Mouse (Mus musculus) Patski (cell line): ENCODE data around the gene Irf2. TPM values are rescaled to one million over a fixed set of nuclear protein-coding genes. Genes with fewer than 3 reads are reported as not detected.
A peak's percentile ranks its signal among the peaks of the same experiment; 100 is the strongest.

Experiments
- ATAC-seq: fragments of 100-300 bp; one replicate; pipeline ENCODE4 v1.8.0; 2021
- CTCF ChIA-PET: fragments of 350-600 bp; sonication (Branson Sonifier 250); formaldehyde crosslinking; loops from one replicate; lab custom pipeline; 2022; ENCODE audit warnings: inconsistent platforms; lab: Charles Lee
- POLR2A ChIA-PET: fragments of 350-600 bp; sonication (Branson Sonifier 250); formaldehyde crosslinking; loops from one replicate; lab custom pipeline; 2022; ENCODE audit warnings: antibody characterized with exemption, inconsistent platforms; lab: Charles Lee
- DNase-seq: peaks from one replicate; pipeline ENCODE4 v3.0.0-alpha.2; 2011; ENCODE audit warnings: low read depth, low spot score
- H3K27me3 ChIP-seq: fragments of 371-371 bp; one replicate; pipeline ENCODE4 v1.5.1; 2021
- CTCF ChIP-seq: fragments of 100-300 bp; IDR thresholded peaks from one replicate; pipeline ENCODE4 v1.5.1; 2021
- in situ Hi-C: fragments of 300-500 bp; cut with MboI; formaldehyde crosslinking; loops from 3 replicates; pipeline ENCODE4 v1.11.1; 2018; ENCODE audit warnings: low pct_unique_long_range_greater_than_20kb, mixed read lengths
- polyA plus RNA-seq: library from polyadenylated mRNA; unstranded; gene quantifications from one replicate; pipeline ENCODE4 v1.2.3, GENCODE M21; 2021

Irf2 gene
- polyA plus RNA-seq, 1 experiment from 2014 or later = 36.5 TPM

GRCm38 (mm10) chr8:46738601-46739000 is 931 bp upstream of the Irf2 start:
- TF ChIP-seq CTCF = no peak
- in situ Hi-C loops = loop anchor here (5.0 kb wide), 1 partner anchor 56 kb away; no protein-coding TSS in a partner anchor
- ChIA-PET CTCF (no interaction called here), POLR2A (interaction anchor here (0.8 to 1.0 kb wide), 2 partner anchors 37 to 1264 kb away, joined by 3 read pairs; no protein-coding TSS in a partner anchor)
- DNase-seq = no peak
- no peak for ATAC-seq
- H3K27me3 ChIP-seq = no peaks in the 10 kb centered on the region

GRCm38 (mm10) chr8:46739956-46740512 is 502 bp downstream of the Irf2 start:
- no peak for ATAC-seq
- ChIA-PET CTCF (interaction anchor here (1.4 kb wide), 1 partner anchor 72 kb away, joined by 3 read pairs; no protein-coding TSS in a partner anchor), POLR2A (no interaction called here)
- in situ Hi-C loops = loop anchor here (5.0 to 10.0 kb wide), 2 partner anchors 58 to 135 kb away; no protein-coding TSS in a partner anchor
- TF ChIP-seq CTCF = no peak
- DNase-seq = no peak
- no peaks in the 10 kb centered on the region for H3K27me3 ChIP-seq

- DNase-seq (no peak), ATAC-seq (peak; percentile 61)
- ChIA-PET POLR2A (interaction anchor here (0.5 to 0.6 kb wide), 2 partner anchors 21 to 122 kb away, joined by 3 read pairs; no protein-coding TSS in a partner anchor), CTCF (interaction anchor here (1.4 kb wide), 1 partner anchor 71 kb away, joined by 3 read pairs; no protein-coding TSS in a partner anchor)
- TF ChIP-seq CTCF = no peak
- in situ Hi-C loops = loop anchor here (10.0 kb wide), 1 partner anchor 134 kb away; no protein-coding TSS in a partner anchor
- no peaks in the 10 kb centered on the region for H3K27me3 ChIP-seq
Observed at GRCm38 (mm10) chr8:46740513-46741280, 1.2 kb downstream of the Irf2 start.

GRCm38 (mm10) chr8:46741281-46741791 is 1.8 kb downstream of the Irf2 start:
- no peaks in the 10 kb centered on the region for H3K27me3 ChIP-seq
- peak; percentile 42 for ATAC-seq
- no peak for TF ChIP-seq CTCF
- POLR2A ChIA-PET = interaction anchor here (0.5 to 1.3 kb wide), 3 partner anchors 15 to 122 kb away, joined by 3 to 4 read pairs (median 3); no protein-coding TSS in a partner anchor
- CTCF ChIA-PET = interaction anchor here (1.0 to 1.4 kb wide), 2 partner anchors 10 to 48 kb away, joined by 3 to 6 read pairs; no protein-coding TSS in a partner anchor
- in situ Hi-C loops = loop anchor here (10.0 kb wide), 1 partner anchor 133 kb away; no protein-coding TSS in a partner anchor
- DNase-seq = no peak

- in situ Hi-C loops = loop anchor here (10.0 kb wide), 1 partner anchor 133 kb away; no protein-coding TSS in a partner anchor
- DNase-seq (no peak), ATAC-seq (no peak)
- TF ChIP-seq CTCF = no peak
- ChIA-PET POLR2A (interaction anchor here (0.7 to 1.3 kb wide), 2 partner anchors 14 to 25 kb away, joined by 3 to 4 read pairs; no protein-coding TSS in a partner anchor), CTCF (interaction anchor here (1.0 to 1.4 kb wide), 2 partner anchors 9 to 47 kb away, joined by 3 to 6 read pairs; no protein-coding TSS in a partner anchor)
- H3K27me3 ChIP-seq = no peaks in the 10 kb centered on the region
Observed at GRCm38 (mm10) chr8:46741991-46742690, 2.6 kb downstream of the Irf2 start.

GRCm38 (mm10) chr8:46742691-46743082 is 3.2 kb downstream of the Irf2 start:
- no peaks in the 10 kb centered on the region for H3K27me3 ChIP-seq
- ChIA-PET POLR2A (interaction anchor here (0.7 to 1.3 kb wide), 2 partner anchors 13 to 25 kb away, joined by 3 to 4 read pairs; no protein-coding TSS in a partner anchor), CTCF (interaction anchor here (1.4 kb wide), 1 partner anchor 8 kb away, joined by 6 read pairs; no protein-coding TSS in a partner anchor)
- in situ Hi-C loops = loop anchor here (10.0 kb wide), 1 partner anchor 132 kb away; no protein-coding TSS in a partner anchor
- ATAC-seq (no peak), DNase-seq (no peak)
- TF ChIP-seq CTCF = no peak

- ChIA-PET POLR2A (no interaction called here), CTCF (no interaction called here)
- in situ Hi-C loops = loop anchor here (10.0 kb wide), 1 partner anchor 129 kb away; no protein-coding TSS in a partner anchor
- no peak for ATAC-seq
- DNase-seq = no peak
- TF ChIP-seq CTCF = no peak
- H3K27me3 ChIP-seq = no peaks in the 10 kb centered on the region
Observed at GRCm38 (mm10) chr8:46745464-46745863, 5.9 kb downstream of the Irf2 start.

- ATAC-seq (no peak), DNase-seq (no peak)
- H3K27me3 ChIP-seq = no peaks in the 10 kb centered on the region
- POLR2A ChIA-PET = no interaction called here
- in situ Hi-C loops = loop anchor here (10.0 kb wide), 1 partner anchor 127 kb away; no protein-coding TSS in a partner anchor
- CTCF ChIA-PET = interaction anchor here (1.0 kb wide), 1 partner anchor 13 kb away, joined by 3 read pairs; no protein-coding TSS in a partner anchor
- no peak for TF ChIP-seq CTCF
Observed at GRCm38 (mm10) chr8:46747311-46747980, 7.9 kb downstream of the Irf2 start.

- DNase-seq = no peak
- ChIA-PET POLR2A (interaction anchor here (0.8 kb wide), 1 partner anchor 329 kb away, joined by 4 read pairs; no protein-coding TSS in a partner anchor), CTCF (interaction anchor here (1.3 kb wide), 1 partner anchor 40 kb away, joined by 3 read pairs; no protein-coding TSS in a partner anchor)
- ATAC-seq = no peak
- H3K27me3 ChIP-seq = no peaks in the 10 kb centered on the region
- TF ChIP-seq CTCF = no peak
- in situ Hi-C loops = loop anchor here (10.0 kb wide), 1 partner anchor 125 kb away; no protein-coding TSS in a partner anchor
Observed at GRCm38 (mm10) chr8:46750000-46750399, 10.5 kb downstream of the Irf2 start.
